Mouse (Mus musculus) lung, adult 2 months (tissue): ENCODE measurements around the gene Mthfs. TPM values are rescaled to one million over a fixed set of nuclear protein-coding genes. Genes with fewer than 3 reads are reported as not detected.

ENCODE experiments used
- DNase-seq: peaks from one replicate; pipeline ENCODE4 v3.0.0; 2022
- H3K4me1 ChIP-seq: fragments of 200-500 bp; 2 replicates; pipeline ENCODE4 v1.6.1; 2011; ENCODE audit warnings: low read length; ENCODE audit not compliant: control insufficient read depth, insufficient read depth
- H3K4me3 ChIP-seq: fragments of 200-500 bp; replicated peaks from 2 replicates; pipeline ENCODE3; 2011; ENCODE audit warnings: low read depth, mild to moderate bottlenecking, control low read depth, low read length; ENCODE audit errors: extremely low read depth
- CTCF ChIP-seq: fragments of 200-500 bp; IDR thresholded peaks from 2 replicates; pipeline ENCODE4 v1.5.1; 2011; ENCODE audit warnings: mild to moderate bottlenecking, low read length, control low read depth; ENCODE audit not compliant: insufficient read depth
- POLR2A ChIP-seq: fragments of 200-500 bp; IDR thresholded peaks from 2 replicates; pipeline ENCODE4 v1.6.1; 2011; ENCODE audit warnings: low read depth, mild to moderate bottlenecking, control low read depth, low read length, borderline replicate concordance; ENCODE audit errors: extremely low read depth
- WGBS: fragments of 180-500 bp; shearing (Covaris S2); methylation state at CpG from one replicate; pipeline ENCODE4 v1.1.7; 2018; 5-methylcytosine and 5-hydroxymethylcytosine counted together
- polyA plus RNA-seq: library from polyadenylated mRNA; depleted of rRNA; stranded (reverse); fragments of >200 nt; gene quantifications from 2 replicates; pipeline ENCODE4 v1.2.3, GENCODE M21; 2012

Gene Mthfs
- polyA plus RNA-seq, 1 experiment: 10.6 TPM

DNA sequence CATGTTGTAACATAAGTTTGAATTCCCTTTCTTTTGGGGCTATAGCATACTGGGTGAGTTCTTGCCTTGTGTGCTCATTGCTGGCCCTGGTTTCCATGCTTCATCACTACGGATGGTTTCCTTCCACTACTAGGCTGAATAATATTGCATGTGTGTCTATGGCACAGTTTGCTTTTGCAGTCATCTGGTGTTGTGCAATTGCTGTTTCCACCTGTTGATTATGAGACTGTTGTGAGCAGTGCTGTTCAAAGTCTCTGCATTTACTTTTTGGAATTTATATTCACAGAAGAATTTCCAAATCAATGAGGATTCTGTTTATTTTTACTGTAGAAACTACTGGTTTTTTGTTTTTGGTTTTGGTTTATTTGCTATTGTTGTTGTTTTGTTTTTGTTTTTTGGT lies 54.1 kb downstream of the Mthfs start:
- WGBS: 79% methylated on average over 1 of the region's 1 CpGs
- Histone ChIP-seq H3K4me3 (no peak overlapping the region), H3K4me1 (no peaks in the 10 kb centered on the region; the same call in 1 of the 2 replicates)
- DNase-seq: no peak
- TF ChIP-seq POLR2A: no peak
- TF ChIP-seq CTCF: no peak

DNA sequence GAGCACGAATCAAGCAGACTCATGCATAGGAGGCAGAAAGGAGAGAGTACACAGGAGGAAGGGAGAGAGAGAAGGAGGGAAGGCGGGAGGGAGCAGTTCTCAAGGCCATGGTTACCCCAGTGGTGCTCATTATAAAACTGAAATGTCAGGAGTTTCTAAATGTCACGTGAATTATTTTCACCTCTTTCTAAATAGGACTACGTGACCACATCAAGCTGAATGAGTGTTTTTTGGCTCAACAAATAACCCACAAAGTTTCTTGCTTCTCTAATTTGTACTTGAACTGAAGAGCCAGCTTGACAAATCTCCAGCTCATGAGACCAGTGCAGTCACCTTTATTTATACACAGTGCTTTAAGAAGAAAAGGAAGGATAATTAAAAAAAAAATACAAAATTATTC lies 56.6 kb downstream of the Mthfs start:
- WGBS: 43% methylated on average over 4 of the region's 4 CpGs

DNA sequence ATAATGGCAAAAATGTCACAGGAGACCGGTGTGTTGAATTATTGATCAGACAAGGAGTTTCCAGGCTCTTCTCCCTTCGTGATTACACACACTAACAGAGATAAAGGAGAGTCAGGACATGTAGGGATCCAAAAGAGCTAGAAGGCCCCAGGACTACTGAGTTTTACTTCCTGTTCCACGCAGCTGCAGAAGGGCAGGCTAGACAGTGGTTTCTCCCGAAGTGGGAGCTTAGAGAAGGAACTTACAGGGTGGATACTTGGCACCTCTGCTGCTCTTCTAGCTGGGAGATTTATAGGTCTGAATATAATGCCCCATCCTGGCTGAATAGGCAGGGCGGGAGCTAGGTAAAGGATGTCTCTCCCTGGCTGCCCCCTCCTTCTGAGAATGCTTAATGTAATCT lies 57.1 kb downstream of the Mthfs start:
- no peaks in the 10 kb centered on the region; the same call in 1 of the 2 replicates for H3K4me1 ChIP-seq
- no peak for TF ChIP-seq POLR2A
- no peak for TF ChIP-seq CTCF
- DNase-seq: no peak
- no peak overlapping the region for H3K4me3 ChIP-seq
- 54% methylated on average over 5 of the region's 5 CpGs for WGBS

More for the DNA sequence above, 56.6 kb downstream of the Mthfs start:
- no peaks in the 10 kb centered on the region; the same call in 1 of the 2 replicates for H3K4me1 ChIP-seq
- no peak overlapping the region for H3K4me3 ChIP-seq
- no peak for DNase-seq
- no peak for TF ChIP-seq CTCF
- no peak for TF ChIP-seq POLR2A

DNA sequence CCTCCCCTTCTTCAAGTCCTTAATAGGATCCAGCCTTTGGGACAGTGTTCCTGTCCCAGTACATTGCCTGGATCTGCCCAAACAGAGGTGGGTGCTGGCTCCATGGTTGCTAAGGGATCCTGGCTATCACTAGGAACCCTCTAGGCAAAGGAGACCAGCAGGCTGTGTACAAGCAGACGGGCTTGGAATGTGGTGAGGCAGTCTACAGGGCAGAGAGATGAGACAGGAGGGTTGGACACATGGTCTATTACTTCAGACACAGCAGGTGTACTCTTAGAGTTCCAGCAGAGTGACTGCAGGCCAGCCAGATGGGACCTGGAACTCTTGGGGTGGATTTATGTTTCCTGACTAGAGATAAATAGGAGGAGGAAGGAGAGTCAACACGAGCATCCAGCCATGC lies 59.9 kb downstream of the Mthfs start:
- no peak for DNase-seq
- Histone ChIP-seq H3K4me3 (no peak overlapping the region), H3K4me1 (no peaks in the 10 kb centered on the region)
- TF ChIP-seq CTCF (no peak), POLR2A (no peak)
- WGBS: 64% methylated on average over 2 of the region's 2 CpGs

DNA sequence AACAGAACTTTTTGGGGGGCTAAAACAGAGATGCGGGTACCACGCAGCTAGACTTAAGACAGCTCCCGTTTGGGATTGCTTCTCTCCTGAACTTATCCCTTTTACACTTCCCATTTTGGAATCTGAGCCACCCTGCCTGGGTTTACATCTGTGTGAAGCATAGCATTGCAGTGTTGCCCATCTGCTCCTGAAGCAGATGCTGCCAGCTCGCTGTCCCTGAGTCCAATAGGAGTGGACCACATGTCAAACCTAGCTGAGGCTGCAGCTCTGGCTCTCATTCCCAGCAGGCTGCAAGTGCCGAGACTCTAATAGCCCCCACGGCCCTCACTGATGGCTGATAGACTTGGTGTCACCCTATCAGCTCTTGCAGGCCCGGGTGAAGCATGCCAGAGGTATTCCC lies 63.3 kb downstream of the Mthfs start:
- TF ChIP-seq POLR2A (no peak), CTCF (no peak)
- WGBS: 69% methylated on average over 7 of the region's 7 CpGs
- H3K4me1 ChIP-seq: no peaks in the 10 kb centered on the region
- H3K4me3 ChIP-seq: no peak overlapping the region
- no peak for DNase-seq

DNA sequence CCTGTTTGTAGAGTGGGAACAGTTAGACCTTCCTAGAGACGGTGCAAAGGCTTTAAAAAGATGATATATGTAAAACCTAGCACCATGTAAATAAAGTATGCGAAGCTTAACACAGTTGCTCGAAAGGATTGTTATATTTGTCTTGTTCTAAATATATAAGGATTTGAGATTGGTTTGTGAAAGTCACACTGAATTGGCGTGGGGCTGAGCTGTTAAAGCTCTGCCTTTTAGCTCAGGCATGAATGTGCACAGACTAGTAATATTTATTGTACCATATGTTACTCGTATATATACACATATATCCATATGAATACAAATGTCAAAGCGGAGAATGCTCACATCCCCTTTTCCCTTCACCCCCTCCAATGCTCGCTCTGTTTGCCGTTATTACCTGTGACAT lies 67.7 kb downstream of the Mthfs start:
- Histone ChIP-seq H3K4me1 (no peaks in the 10 kb centered on the region), H3K4me3 (no peak overlapping the region)
- TF ChIP-seq POLR2A (no peak), CTCF (no peak)
- WGBS: 86% methylated on average over 8 of the region's 8 CpGs
- no peak for DNase-seq

DNA sequence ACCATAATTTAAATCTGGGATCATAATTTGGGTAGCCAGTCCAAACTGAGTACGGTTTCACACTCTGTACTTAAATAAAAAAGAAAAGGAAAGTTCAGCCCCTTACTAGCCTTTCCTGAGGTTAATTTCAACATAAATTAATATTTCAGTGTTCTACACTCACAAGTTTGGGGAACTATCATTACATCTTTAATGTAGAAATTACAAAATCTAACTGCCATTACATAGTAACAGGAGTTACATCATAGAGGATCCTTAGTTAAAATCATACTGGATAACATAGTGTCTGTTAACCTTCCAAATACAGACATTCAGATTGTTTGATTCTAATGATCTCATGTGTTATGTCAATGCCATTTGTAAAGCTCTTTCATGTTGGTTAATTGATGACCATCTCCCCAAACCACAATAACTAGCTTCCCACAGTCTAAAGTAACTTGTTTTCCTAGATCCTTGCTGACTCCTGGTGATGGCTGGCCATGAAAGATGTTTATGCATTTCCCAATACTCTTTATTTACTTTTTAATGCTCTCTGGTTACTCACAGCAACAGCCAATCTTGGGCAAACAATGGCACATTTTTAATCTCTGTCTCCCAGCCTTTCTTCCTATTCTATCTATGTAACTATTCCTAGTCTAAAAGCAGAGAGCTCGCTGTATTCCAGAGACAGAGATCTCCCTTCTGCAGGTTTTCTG lies 72.0 kb downstream of the Mthfs start:
- WGBS: 82% methylated on average over 2 of the region's 2 CpGs
- Histone ChIP-seq H3K4me1 (no peaks in the 10 kb centered on the region), H3K4me3 (no peak overlapping the region)
- no peak for DNase-seq
- TF ChIP-seq POLR2A (no peak), CTCF (no peak)

DNA sequence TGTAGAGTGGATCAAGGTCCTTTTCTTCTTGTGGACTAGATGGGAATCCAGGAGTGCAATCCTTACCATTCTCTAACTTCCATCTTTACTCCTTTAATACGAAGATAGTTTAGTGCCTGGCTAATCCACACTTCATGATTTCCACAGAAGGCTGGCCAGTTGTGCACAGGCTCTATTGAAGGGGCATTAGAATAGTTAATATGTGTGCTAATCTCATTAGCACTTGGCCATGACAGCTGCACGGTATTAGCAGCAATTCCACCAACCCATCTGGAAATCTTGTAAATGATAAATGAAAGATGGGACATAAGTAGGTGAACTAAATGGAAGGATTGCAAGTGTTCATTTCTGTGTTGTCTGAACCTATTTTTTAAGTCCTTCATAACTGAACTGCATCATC lies 77.6 kb downstream of the Mthfs start:
- no peak for DNase-seq
- TF ChIP-seq CTCF: no peak
- TF ChIP-seq POLR2A: no peak
- WGBS: 71% methylated on average over 2 of the region's 2 CpGs
- Histone ChIP-seq H3K4me3 (no peak overlapping the region), H3K4me1 (no peaks in the 10 kb centered on the region)

DNA sequence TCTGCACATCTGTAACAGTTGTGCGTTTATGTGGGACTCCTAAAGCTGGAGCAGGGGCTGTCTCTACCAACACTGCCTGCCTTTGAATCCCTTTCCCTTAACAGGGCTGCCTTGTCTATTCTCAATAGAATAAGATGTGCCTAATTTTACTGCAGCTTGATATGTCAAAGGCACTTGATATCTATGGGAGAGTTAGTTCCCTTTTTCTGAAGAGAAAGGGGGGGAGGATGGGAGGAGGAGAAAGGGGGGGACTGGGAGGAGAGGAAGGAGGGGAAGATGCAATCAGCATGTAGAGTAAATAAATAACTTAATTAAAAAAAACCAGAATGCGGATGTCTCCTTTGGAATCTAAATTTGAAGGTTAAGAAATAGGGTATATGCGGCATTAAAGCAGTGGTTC lies 82.9 kb downstream of the Mthfs start:
- Histone ChIP-seq H3K4me1 (no peaks in the 10 kb centered on the region), H3K4me3 (no peak overlapping the region)
- no peak for DNase-seq
- WGBS: 78% methylated on average over 3 of the region's 3 CpGs
- TF ChIP-seq CTCF (no peak), POLR2A (no peak)

DNA sequence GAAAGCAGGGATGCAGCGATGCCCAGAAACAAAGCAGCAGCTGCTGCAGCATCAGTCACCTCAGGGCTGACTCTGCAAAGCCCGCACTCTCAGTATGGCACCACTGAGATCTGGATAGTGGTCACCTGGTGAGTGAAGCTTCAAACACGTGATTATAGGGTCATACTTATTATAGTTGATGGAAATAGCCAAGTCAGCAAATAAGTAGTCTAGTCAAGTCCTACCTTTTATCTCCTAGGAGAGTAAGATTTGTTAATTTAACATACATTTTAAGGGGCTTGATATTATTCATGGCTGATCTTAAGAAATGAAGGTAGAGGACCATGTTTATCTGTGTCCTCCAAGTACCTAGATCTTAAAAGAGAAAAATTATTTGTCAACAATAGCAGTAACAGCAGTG lies 83.6 kb downstream of the Mthfs start:
- H3K4me3 ChIP-seq: no peak overlapping the region
- no peak for TF ChIP-seq POLR2A
- no peak for TF ChIP-seq CTCF
- no peaks in the 10 kb centered on the region for H3K4me1 ChIP-seq
- DNase-seq: no peak
- 62% methylated on average over 3 of the region's 3 CpGs for WGBS
